Mouse (Mus musculus) intestine, embryonic 14.5 days (tissue): ENCODE data around the gene Slc6a6. TPM values are rescaled to one million over a fixed set of nuclear protein-coding genes. Genes with fewer than 3 reads are reported as not detected.
A peak's percentile ranks its signal among the peaks of the same experiment; 100 is the strongest.

Experiments
- ATAC-seq: fragments of 200-750 bp; cut with Nextera tagmentation; replicated peaks from 2 replicates; pipeline ENCODE4 v1.8.0; 2017; ENCODE audit warnings: low read depth, moderate number of reproducible peaks, moderate TSS enrichment, moderate library complexity; ENCODE audit not compliant: low FRiP score, low TSS enrichment
- DNase-seq: peaks from one replicate; pipeline ENCODE4 v3.0.0-alpha.2; 2018; ENCODE audit warnings: low spot score
- H3K27ac ChIP-seq: fragments of 300-500 bp; sonication (generic); 2 replicates; pipeline ENCODE4 v1.5.1; 2014; ENCODE audit warnings: low read depth, mild to moderate bottlenecking, control low read depth
- H3K27me3 ChIP-seq: fragments of 300-500 bp; sonication (generic); replicated peaks from 2 replicates; pipeline ENCODE4 v1.6.1; 2014; ENCODE audit warnings: low read length, control low read depth; ENCODE audit not compliant: control insufficient read depth, insufficient read depth
- H3K36me3 ChIP-seq: fragments of 300-500 bp; sonication (generic); 2 replicates; pipeline ENCODE4 v1.6.1; 2014; ENCODE audit warnings: low read length, control low read depth; ENCODE audit not compliant: control insufficient read depth, insufficient read depth
- H3K4me1 ChIP-seq: fragments of 300-500 bp; sonication (generic); replicated peaks from 2 replicates; pipeline ENCODE4 v1.6.1; 2014; ENCODE audit warnings: low read length, control low read depth, mixed read lengths; ENCODE audit not compliant: control insufficient read depth, insufficient read depth
- H3K4me2 ChIP-seq: fragments of 300-500 bp; sonication (generic); 2 replicates; pipeline ENCODE4 v1.6.1; 2014; ENCODE audit warnings: low read length
- H3K4me3 ChIP-seq: fragments of 300-500 bp; sonication (generic); 2 replicates; pipeline ENCODE4 v1.5.1; 2014; ENCODE audit warnings: low read depth, low read length, control low read depth, mixed read lengths
- H3K9ac ChIP-seq: fragments of 300-500 bp; sonication (generic); 2 replicates; pipeline ENCODE4 v1.6.1; 2014; ENCODE audit warnings: mild to moderate bottlenecking, low read length
- H3K9me3 ChIP-seq: fragments of 300-500 bp; sonication (generic); 2 replicates; pipeline ENCODE4 v1.6.1; 2016; ENCODE audit warnings: low read length, control low read depth; ENCODE audit not compliant: control insufficient read depth
- WGBS: fragments of 180-500 bp; shearing (Covaris S2); extraction: QIAGEN DNeasy Blood & Tissue Kit; methylation state at CpG from one replicate; pipeline ENCODE4 v1.1.7; 2014; 5-methylcytosine and 5-hydroxymethylcytosine counted together
- polyA plus RNA-seq: library from polyadenylated mRNA; unstranded; fragments of >200 nt; fragmentation: Nextera tagmentation; extraction: Ambion mirVana; gene quantifications from 2 replicates; pipeline ENCODE4 v1.2.1, GENCODE M21; 2014

The Slc6a6 gene
- polyA plus RNA-seq, 1 experiment from 2014 or later: 69.0 TPM

DNA sequence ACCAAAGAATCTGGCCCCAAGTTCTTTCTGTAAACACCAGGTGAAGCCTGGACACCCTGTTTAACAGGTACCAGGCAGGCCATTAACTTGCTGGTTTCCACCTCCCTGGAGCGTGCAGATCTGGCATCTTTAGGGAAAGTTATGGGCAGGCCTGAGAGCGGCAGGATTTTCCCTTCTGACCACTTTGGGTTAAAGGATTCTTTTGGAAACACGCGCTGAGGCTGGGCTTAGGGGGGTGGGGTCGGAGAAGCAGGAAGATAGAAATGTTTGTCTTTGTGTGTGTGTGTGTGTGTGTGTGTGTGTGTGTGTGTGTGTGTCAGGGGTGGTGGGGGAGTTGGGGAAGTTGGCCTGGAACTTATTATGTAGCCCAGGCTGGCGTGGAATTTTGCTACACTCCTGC is 4.2 kb downstream of the Slc6a6 start:
- no peaks in the 10 kb centered on the region for H3K9me3 ChIP-seq
- H3K4me2 ChIP-seq: peak overlapping the region; percentile 5; the same call in 1 of the 2 replicates
- no peaks in the 10 kb centered on the region for H3K27me3 ChIP-seq
- ATAC-seq (no peak), DNase-seq (no peak)
- peaks cover 48% of the 10 kb centered on the region for H3K4me1 ChIP-seq
- no peak overlapping the region for H3K9ac ChIP-seq
- no peak overlapping the region for H3K4me3 ChIP-seq
- H3K36me3 ChIP-seq: peaks cover 11% of the 10 kb centered on the region
- WGBS: 40% methylated on average over 6 of the region's 6 CpGs
- no peak overlapping the region for H3K27ac ChIP-seq

GRCm38 (mm10) chr6:91689231-91689630 is 5.4 kb downstream of the Slc6a6 start:
- Histone ChIP-seq H3K36me3 (peaks cover 12% of the 10 kb centered on the region), H3K27ac (no peak overlapping the region), H3K9ac (no peak overlapping the region), H3K27me3 (no peaks in the 10 kb centered on the region), H3K9me3 (no peaks in the 10 kb centered on the region), H3K4me1 (peaks cover 44% of the 10 kb centered on the region), H3K4me3 (no peak overlapping the region), H3K4me2 (no peak overlapping the region)
- DNase-seq (no peak), ATAC-seq (no peak)

DNA sequence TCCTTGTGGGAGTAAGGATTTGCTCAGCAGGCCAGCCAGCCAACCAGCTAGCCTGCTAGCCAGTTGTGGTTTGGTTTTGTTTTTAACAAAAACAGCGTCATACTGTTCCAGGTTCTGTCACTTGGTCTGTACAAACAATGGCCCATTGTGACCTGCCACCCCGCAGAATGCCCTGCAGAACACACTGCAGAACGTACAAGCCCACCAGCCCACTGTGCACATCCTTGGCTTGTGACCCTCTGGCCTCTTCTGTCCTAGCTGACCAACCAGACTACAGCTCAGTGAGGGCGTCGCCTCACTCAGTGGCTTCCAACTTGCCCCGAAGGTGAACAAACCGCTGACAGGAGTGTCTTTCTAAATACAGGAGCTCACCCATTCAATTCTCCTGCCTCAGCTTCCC is 6.4 kb downstream of the Slc6a6 start:
- H3K4me3 ChIP-seq: no peak overlapping the region
- H3K27me3 ChIP-seq: no peaks in the 10 kb centered on the region
- ATAC-seq (no peak), DNase-seq (no peak)
- no peak overlapping the region for H3K9ac ChIP-seq
- peaks cover 44% of the 10 kb centered on the region for H3K4me1 ChIP-seq
- H3K9me3 ChIP-seq: no peaks in the 10 kb centered on the region
- H3K4me2 ChIP-seq: no peak overlapping the region; the same call in 1 of the 2 replicates
- H3K36me3 ChIP-seq: peaks cover 15% of the 10 kb centered on the region
- WGBS: 58% methylated on average over 7 of the region's 7 CpGs
- peak overlapping the region; percentile 54; the same call in 1 of the 2 replicates for H3K27ac ChIP-seq

GRCm38 (mm10) chr6:91690646-91691045 is 6.8 kb downstream of the Slc6a6 start:
- no peak for DNase-seq
- H3K4me2 ChIP-seq: no peak overlapping the region
- no peak overlapping the region for H3K4me3 ChIP-seq
- H3K9me3 ChIP-seq: no peaks in the 10 kb centered on the region
- WGBS: 76% methylated on average over 7 of the region's 7 CpGs
- H3K4me1 ChIP-seq: peaks cover 40% of the 10 kb centered on the region
- H3K27ac ChIP-seq: peak overlapping the region; percentile 54; the same call in 1 of the 2 replicates
- no peaks in the 10 kb centered on the region for H3K27me3 ChIP-seq
- ATAC-seq: peak; percentile 59; the same call in 1 of the 2 replicates
- no peak overlapping the region for H3K9ac ChIP-seq
- peaks cover 15% of the 10 kb centered on the region for H3K36me3 ChIP-seq

DNA sequence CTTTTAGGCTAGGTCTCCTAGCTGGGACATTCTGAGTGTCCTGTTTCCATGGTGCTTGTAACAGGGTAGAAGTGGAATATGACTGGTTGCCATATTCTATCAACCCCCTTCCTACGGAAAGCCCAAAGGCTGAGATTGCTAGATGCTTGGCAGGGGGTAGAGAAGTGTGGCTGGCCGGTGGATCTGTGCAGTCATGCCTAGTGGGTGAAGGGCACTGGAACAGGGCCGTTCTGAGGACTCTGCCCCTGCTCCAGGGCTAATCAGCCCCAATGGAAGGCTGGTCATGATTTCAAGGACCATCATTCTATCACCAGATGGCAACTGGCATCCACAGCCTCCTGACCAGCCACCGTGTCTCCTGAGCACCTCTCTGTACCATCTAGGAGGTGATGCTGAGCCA is 7.7 kb downstream of the Slc6a6 start:
- DNase-seq (no peak), ATAC-seq (no peak)
- Histone ChIP-seq H3K27ac (no peak overlapping the region), H3K9ac (no peak overlapping the region), H3K9me3 (no peaks in the 10 kb centered on the region), H3K4me1 (peaks cover 31% of the 10 kb centered on the region), H3K36me3 (peaks cover 15% of the 10 kb centered on the region), H3K27me3 (no peaks in the 10 kb centered on the region), H3K4me2 (no peak overlapping the region), H3K4me3 (no peak overlapping the region)
- 88% methylated on average over 4 of the region's 4 CpGs for WGBS

GRCm38 (mm10) chr6:91693301-91693886 is 9.5 kb downstream of the Slc6a6 start:
- Histone ChIP-seq H3K4me3 (no peak overlapping the region), H3K27ac (no peak overlapping the region), H3K4me2 (no peak overlapping the region), H3K36me3 (peaks cover 15% of the 10 kb centered on the region), H3K4me1 (peaks cover 18% of the 10 kb centered on the region; the same call in 1 of the 2 replicates), H3K27me3 (no peaks in the 10 kb centered on the region), H3K9ac (no peak overlapping the region), H3K9me3 (no peaks in the 10 kb centered on the region)
- WGBS: 67% methylated on average over 17 of the region's 17 CpGs
- ATAC-seq: no peak
- DNase-seq: no peak

GRCm38 (mm10) chr6:91694610-91695009 is 10.8 kb downstream of the Slc6a6 start:
- DNase-seq: no peak
- H3K9ac ChIP-seq: no peak overlapping the region

GRCm38 (mm10) chr6:91698831-91699230 is 15.0 kb downstream of the Slc6a6 start:
- H3K4me1 ChIP-seq: 0 out of 2 replicates have a peak, but pooled peaks cover 8% of the 10 kb centered on the region

More at GRCm38 (mm10) chr6:91694610-91695009, 10.8 kb downstream of the Slc6a6 start:
- Histone ChIP-seq H3K27ac (no peak overlapping the region), H3K4me3 (no peak overlapping the region), H3K4me2 (no peak overlapping the region), H3K27me3 (no peaks in the 10 kb centered on the region), H3K9me3 (no peaks in the 10 kb centered on the region), H3K36me3 (peaks cover 19% of the 10 kb centered on the region), H3K4me1 (0 out of 2 replicates have a peak, but pooled peaks cover 10% of the 10 kb centered on the region)
- 78% methylated on average over 7 of the region's 7 CpGs for WGBS
- no peak for ATAC-seq

More at GRCm38 (mm10) chr6:91698831-91699230, 15.0 kb downstream of the Slc6a6 start:
- H3K9me3 ChIP-seq: no peaks in the 10 kb centered on the region
- DNase-seq (no peak), ATAC-seq (no peak)
- 75% methylated on average over 1 of the region's 1 CpGs for WGBS
- H3K36me3 ChIP-seq: peaks cover 44% of the 10 kb centered on the region
- no peak overlapping the region for H3K4me3 ChIP-seq
- no peak overlapping the region for H3K4me2 ChIP-seq
- no peak overlapping the region for H3K9ac ChIP-seq
- H3K27ac ChIP-seq: no peak overlapping the region
- no peaks in the 10 kb centered on the region for H3K27me3 ChIP-seq
